Mouse (Mus musculus): Measurements from ENCODE around the gene Cbx1.
"Not testable (repeated sequence)": the region's sequence is repeated elsewhere in the genome, so short reads cannot be mapped to it uniquely, and the experiment has no call there.

Gene Cbx1

GRCm38 (mm10) chr11:96834127-96834526 lies 45.2 kb downstream of the Cbx1 start:
- DNase-seq (ENCODE audit: extremely low read depth, low read depth, low spot score), result no peak

- no peak for DNase-seq (ENCODE audit: extremely low read depth, low read depth, low spot score)
These were observed 48.4 kb downstream of the Cbx1 start for GRCm38 (mm10) chr11:96837298-96837697.

- no peak for DNase-seq (ENCODE audit: extremely low read depth, low read depth, low spot score)
These were observed 49.4 kb downstream of the Cbx1 start for GRCm38 (mm10) chr11:96838341-96838740.

- DNase-seq (ENCODE audit: extremely low read depth, low read depth, low spot score), result peak; percentile 96
These were observed 50.5 kb downstream of the Cbx1 start for GRCm38 (mm10) chr11:96839428-96839827.

GRCm38 (mm10) chr11:96839877-96840276 lies 51.0 kb downstream of the Cbx1 start:
- DNase-seq (ENCODE audit: extremely low read depth, low read depth, low spot score), result no peak

GRCm38 (mm10) chr11:96840290-96840689 lies 51.4 kb downstream of the Cbx1 start:
- DNase-seq (ENCODE audit: extremely low read depth, low read depth, low spot score), result no peak

- DNase-seq (ENCODE audit: extremely low read depth, low read depth, low spot score), result no peak
These were observed 54.7 kb downstream of the Cbx1 start for GRCm38 (mm10) chr11:96843627-96844026.

GRCm38 (mm10) chr11:96847240-96847639 lies 58.3 kb downstream of the Cbx1 start:
- DNase-seq (ENCODE audit: extremely low read depth, low read depth, low spot score), result no peak

GRCm38 (mm10) chr11:96848694-96849093 lies 59.8 kb downstream of the Cbx1 start:
- DNase-seq (ENCODE audit: extremely low read depth, low read depth, low spot score), result no peak

- not testable (repeated sequence) for DNase-seq (ENCODE audit: extremely low read depth, low read depth, low spot score)
These were observed 60.2 kb downstream of the Cbx1 start for GRCm38 (mm10) chr11:96849145-96849544.

GRCm38 (mm10) chr11:96849681-96850467 lies 60.9 kb downstream of the Cbx1 start, which contains the start of gene Copz2:
Gene Copz2, plus strand, starts transcription at chr11:96849870.
- DNase-seq (ENCODE audit: extremely low read depth, low read depth, low spot score), result no peak

- DNase-seq (ENCODE audit: extremely low read depth, low read depth, low spot score), result no peak
These were observed 68.5 kb downstream of the Cbx1 start for GRCm38 (mm10) chr11:96857446-96857845.
